Mouse (Mus musculus): Measurements from ENCODE around the gene Mdk.

Gene Mdk

DNA sequence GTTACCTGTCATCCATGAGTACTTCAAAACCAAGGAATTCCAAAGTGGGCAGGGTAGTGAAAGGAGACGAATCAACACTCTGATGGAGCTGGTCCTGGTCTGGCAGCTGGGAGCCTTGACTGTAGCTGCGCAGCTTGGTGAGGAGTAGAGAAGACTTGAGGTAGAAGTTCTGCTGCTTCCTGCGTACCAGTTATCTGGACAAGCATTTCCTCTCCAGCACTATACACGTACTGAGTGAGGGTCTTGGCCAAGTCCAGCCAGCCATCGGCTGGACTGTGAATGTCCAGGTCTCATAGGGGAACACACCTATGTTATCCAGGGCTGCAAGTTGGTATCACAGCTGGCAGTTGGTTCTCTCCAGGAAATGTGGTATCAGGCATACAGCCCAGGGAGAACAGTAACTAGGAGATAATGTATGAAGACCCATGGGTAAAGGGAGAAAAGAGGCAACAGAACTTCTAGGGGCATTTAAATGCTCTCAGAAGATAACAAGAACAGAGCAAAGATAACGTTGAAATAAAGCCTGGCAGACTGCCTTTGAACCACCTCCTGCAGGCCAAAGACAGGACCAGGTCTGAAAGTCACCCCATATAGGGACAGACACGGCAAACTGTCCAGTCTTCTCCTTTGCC is 15.6 kb downstream of the Mdk start:
- intact Hi-C loops (cut with DNase I): no loop called here

DNA sequence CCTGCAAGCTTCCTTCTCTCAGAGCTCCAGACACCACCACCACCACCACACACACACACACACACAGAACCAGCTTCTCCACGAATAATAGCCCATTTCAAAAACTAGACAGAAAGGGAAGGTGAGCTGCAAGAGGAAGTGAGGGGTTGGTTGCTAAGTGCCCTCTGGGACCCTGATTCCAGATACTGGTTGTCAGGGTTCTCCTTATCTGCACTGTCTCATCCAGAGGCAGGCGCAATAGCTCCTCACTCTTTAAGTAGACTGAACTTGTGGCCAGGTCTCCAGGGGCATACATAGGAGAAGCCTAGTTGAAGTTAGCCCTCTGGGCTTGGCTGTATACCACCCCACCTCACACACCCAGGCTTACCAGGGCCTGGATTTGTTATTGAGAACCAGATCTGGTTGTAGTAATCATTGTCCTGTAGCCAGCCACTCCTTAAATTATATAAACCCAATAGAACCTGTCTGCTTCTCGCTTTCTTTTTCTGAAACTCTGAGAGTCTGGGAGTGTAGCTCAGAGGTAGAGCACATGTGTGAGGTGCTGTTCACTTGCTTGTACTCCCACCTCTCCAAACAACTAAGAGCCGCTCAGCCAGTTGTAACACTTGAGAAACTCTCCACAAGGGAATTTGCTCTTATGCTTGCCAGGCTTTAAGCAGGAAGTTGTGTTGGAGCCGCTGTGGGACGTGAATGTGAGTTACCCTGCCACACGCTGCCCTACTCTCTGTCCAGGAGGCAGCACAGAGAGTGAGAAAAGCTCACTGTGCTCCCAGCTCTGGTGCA is 18.6 kb downstream of the Mdk start:
- intact Hi-C loops (cut with DNase I): no loop called here

GRCm38 (mm10) chr2:91912616-91913015 is 19.5 kb downstream of the Mdk start:
- intact Hi-C loops (cut with DNase I): no loop called here

- intact Hi-C loops (cut with DNase I): no loop called here
Observed at GRCm38 (mm10) chr2:91906141-91906540, 26.0 kb downstream of the Mdk start.

DNA sequence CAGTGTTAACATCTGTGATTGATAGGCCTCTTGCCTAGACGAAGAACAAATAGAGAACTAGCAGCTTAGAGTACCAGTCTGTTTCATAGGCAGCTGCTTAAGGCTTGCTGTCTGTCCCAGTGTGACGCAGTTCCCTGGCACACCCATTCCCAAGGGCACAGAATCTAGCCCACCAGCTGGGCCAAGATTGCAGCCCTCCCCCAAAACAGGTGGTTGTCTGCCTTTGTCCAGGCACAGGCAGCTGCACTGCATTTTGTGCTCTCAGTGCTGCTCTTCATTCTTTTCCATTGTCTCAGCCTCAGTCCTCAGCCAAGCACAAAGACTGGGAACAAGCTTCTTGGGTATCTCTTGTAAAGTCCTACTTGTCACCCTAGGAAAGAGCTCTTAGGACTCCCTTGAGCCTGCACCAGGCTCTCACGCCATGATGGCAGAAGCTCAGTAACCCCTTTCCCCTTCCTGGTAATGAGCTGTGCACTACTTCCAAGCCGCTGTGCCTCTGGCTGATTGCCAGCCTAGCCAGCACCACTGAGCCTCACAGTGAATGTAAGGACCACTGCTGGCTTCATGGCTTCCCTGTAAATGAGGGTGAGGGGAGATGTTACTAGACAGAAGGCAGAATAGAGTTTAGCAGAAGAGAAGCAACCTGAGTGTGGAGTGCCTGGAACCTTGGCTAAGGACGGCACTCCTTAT is 27.3 kb downstream of the Mdk start:
- intact Hi-C loops (cut with DNase I): no loop called here

DNA sequence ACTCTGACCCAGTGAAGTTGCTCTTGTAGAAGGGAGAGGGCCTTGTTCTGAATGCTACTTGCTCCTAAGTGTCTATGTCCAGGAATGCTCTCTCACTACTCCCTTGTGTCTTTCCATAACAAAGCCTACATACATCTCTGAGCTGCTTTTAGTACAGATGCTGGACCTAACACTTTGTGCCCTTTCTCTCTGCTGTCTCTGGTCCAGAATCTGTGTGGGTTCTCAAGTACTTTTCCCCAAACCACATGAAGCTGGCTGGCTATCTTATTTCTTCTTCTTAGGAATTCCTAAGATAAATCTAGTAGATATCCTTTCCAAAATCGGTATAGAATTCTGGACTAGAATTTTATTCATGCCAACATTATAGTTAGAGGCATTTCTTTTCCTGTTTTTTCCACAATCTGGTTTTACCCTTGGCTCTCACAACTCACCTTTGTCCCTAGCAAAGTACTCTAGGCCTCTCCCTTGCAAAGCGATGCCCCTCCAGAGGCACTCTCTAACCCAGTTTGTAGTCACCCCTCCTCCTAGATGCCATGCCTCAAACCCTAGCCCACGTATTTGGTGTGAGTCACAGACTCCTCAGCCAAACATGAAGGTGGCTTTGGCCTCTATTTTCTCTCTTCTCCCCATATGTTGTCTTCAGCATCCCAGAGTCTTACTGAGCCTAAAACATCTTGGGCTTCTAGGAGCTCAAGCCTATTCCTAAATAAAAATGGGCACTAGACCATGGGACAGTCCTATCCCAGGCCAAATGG is 28.7 kb downstream of the Mdk start:
- intact Hi-C loops (cut with DNase I): no loop called here

GRCm38 (mm10) chr2:91902336-91902735 is 29.8 kb downstream of the Mdk start:
- intact Hi-C loops (cut with DNase I): no loop called here

DNA sequence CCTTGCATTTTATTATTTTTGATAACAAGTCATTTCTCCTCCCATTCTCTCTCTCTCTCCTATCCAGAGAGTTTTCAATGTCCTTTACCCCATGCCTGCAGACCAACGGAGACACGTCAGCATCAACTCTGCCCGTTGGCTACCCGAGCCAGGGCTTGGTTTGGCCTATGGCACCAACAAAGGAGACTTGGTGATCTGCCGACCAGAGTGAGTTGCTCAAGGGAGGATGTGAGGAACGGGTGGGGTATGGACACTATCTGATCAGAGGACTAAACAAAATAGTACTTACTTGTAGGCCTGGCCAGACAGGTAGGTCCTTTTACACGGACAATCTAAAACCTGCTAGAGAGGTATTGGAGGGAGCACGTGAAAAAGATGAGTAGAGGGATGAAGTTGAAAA is 31.7 kb downstream of the Mdk start:
- intact Hi-C loops (cut with DNase I): no loop called here

- intact Hi-C loops (cut with DNase I): no loop called here
Observed at GRCm38 (mm10) chr2:91899141-91899540, 33.0 kb downstream of the Mdk start.

DNA sequence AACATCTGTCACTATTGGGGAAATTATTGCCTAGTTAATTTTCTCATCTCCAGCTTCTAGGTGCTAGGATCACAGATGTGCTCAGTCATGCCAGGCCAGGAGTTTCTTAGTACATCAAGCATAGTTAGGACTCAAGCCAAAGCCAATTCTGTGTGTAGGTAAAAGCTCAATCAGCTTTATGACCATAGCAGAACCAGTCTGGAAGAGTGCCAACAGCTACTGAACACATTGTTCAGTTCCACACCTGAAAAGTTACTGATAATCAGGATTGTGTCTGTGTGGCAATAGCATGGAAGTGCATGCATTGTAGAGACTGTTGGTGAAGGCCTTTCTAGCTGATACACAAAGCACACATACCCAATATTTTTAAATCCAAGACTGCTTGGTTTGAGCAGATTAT is 34.1 kb downstream of the Mdk start:
- intact Hi-C loops (cut with DNase I): no loop called here

DNA sequence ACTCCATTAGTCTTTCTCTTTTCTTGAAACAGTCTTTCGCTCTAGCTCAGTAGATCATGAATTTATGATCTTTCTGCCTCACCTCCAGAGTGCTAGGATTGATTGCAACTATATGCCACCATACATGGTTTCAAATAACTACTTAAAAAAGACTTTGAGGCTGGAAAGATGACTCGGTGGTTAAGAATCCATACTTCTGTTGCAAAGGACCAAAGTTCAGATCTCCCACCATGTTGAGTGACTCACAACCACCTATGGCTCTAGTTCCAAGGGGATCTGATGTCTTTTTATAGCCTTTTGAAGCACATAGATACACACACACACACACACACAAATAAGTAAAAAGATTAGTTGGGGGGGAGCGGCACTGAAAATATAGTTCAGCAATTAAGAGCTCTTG is 36.7 kb downstream of the Mdk start:
- intact Hi-C loops (cut with DNase I): no loop called here

GRCm38 (mm10) chr2:91894716-91895115 is 37.4 kb downstream of the Mdk start:
- intact Hi-C loops (cut with DNase I): no loop called here

GRCm38 (mm10) chr2:91884616-91885015 is 47.5 kb downstream of the Mdk start:
- intact Hi-C loops (cut with DNase I): no loop called here

- intact Hi-C loops (cut with DNase I): no loop called here
Observed at GRCm38 (mm10) chr2:91883961-91884360, 48.1 kb downstream of the Mdk start.

Small RNA genes lying within 50 kb of the gene (microRNA-seq; reads per million reads assigned to microRNA genes)
- gene Mir6999: 0.23 to 0.25 reads per million in 2 experiments

All from adrenal gland (tissue).